Mouse (Mus musculus) lung, postnatal 0 days (tissue): ENCODE data around the gene Akr1b7. TPM values are rescaled to one million over a fixed set of nuclear protein-coding genes. Genes with fewer than 3 reads are reported as not detected.
"Not testable (repeated sequence)": the region's sequence is repeated elsewhere in the genome, so short reads cannot be mapped to it uniquely, and the experiment has no call there.

Source experiments
- ATAC-seq: fragments of 200-750 bp; cut with Nextera tagmentation; 2 replicates; pipeline ENCODE4 v1.8.0; 2017; ENCODE audit warnings: moderate library complexity
- DNase-seq: peaks from one replicate; pipeline ENCODE4 v3.0.0-alpha.2; 2016; ENCODE audit warnings: low spot score
- H3K27ac ChIP-seq: fragments of 300-500 bp; sonication (generic); 2 replicates; pipeline ENCODE4 v1.5.1; 2014; ENCODE audit warnings: antibody characterized with exemption, mild to moderate bottlenecking, low read length, mixed read lengths
- H3K27me3 ChIP-seq: fragments of 300-500 bp; sonication (generic); replicated peaks from 2 replicates; pipeline ENCODE4 v1.6.1; 2014; ENCODE audit warnings: low read length, mixed read lengths; ENCODE audit not compliant: insufficient read depth
- H3K36me3 ChIP-seq: fragments of 300-500 bp; sonication (generic); 2 replicates; pipeline ENCODE4 v1.6.1; 2014; ENCODE audit warnings: low read length, mixed read lengths; ENCODE audit not compliant: insufficient read depth
- H3K4me1 ChIP-seq: fragments of 300-500 bp; sonication (generic); 2 replicates; pipeline ENCODE4 v1.6.1; 2014; ENCODE audit warnings: antibody characterized with exemption, low read depth, low read length, mixed read lengths; ENCODE audit not compliant: insufficient read depth
- H3K4me2 ChIP-seq: fragments of 300-500 bp; sonication (generic); replicated peaks from 2 replicates; pipeline ENCODE4 v1.6.1; 2014; ENCODE audit warnings: low read depth, mild to moderate bottlenecking, low read length, moderate library complexity, mixed read lengths
- H3K4me3 ChIP-seq: fragments of 300-500 bp; sonication (generic); 2 replicates; pipeline ENCODE4 v1.5.1; 2014; ENCODE audit warnings: low read depth, low read length
- H3K9ac ChIP-seq: fragments of 300-500 bp; sonication (generic); replicated peaks from 2 replicates; pipeline ENCODE4 v1.6.1; 2014; ENCODE audit warnings: low read depth, mild to moderate bottlenecking
- H3K9me3 ChIP-seq: fragments of 300-500 bp; sonication (generic); 2 replicates; pipeline ENCODE4 v1.6.1; 2016; ENCODE audit warnings: low read length, mixed read lengths
- CTCF ChIP-seq: IDR thresholded peaks from 2 replicates; pipeline ENCODE4 v1.5.1; 2016; ENCODE audit warnings: antibody characterized with exemption, mild to moderate bottlenecking
- EP300 ChIP-seq: IDR thresholded peaks from 2 replicates; pipeline ENCODE4 v1.6.1; 2016; ENCODE audit warnings: antibody characterized with exemption, mild to moderate bottlenecking, control low read depth
- WGBS: fragments of 180-500 bp; shearing (Covaris S2); extraction: QIAGEN DNeasy Blood & Tissue Kit; methylation state at CpG from one replicate; pipeline ENCODE4 v1.1.7; 2014; 5-methylcytosine and 5-hydroxymethylcytosine counted together
- polyA plus RNA-seq: library from polyadenylated mRNA; unstranded; fragments of >200 nt; fragmentation: Nextera tagmentation; extraction: Ambion mirVana; gene quantifications from 2 replicates; pipeline ENCODE4 v1.2.1, GENCODE M21; 2015

Gene Akr1b7
- polyA plus RNA-seq, result 0.14 and 0.20 TPM in 2 replicates

DNA sequence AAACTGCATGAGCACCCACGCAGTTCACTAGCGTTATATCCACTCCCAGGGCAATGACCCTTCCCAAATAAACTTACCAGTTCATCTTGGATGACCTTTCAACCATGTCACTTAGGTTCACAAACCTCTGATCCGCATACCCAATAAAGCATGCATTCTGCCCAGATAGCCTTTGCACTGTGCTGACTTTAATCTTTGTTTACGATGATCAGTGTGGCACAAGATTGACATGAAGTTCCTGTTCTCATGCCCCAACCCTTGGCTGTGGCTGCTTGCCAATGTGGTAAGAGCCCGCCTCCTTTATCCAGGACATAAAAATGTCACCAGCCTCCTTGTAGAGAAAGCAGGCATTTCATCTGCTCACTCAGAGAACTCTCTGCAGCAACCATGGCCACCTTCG is at the start of gene Akr1b7:
TSS of gene Akr1b7 (plus strand) at position 312 of the 400 bp plus-strand sequence.
- H3K27ac ChIP-seq, result no peak within 1 kb of the TSS
- H3K9me3 ChIP-seq, result no peaks in the 10 kb centered on the region
- TF ChIP-seq EP300 (no peak), CTCF (no peak)
- WGBS, result 44% methylated on average over 6 of the region's 6 CpGs
- ATAC-seq (no peak), DNase-seq (no peak)
- H3K4me1 ChIP-seq, result no peaks in the 10 kb centered on the region
- no peak within 1 kb of the TSS for H3K9ac ChIP-seq
- no peak within 1 kb of the TSS for H3K4me2 ChIP-seq
- no peak within 1 kb of the TSS for H3K4me3 ChIP-seq
- no peaks in the 10 kb centered on the region for H3K27me3 ChIP-seq
- H3K36me3 ChIP-seq, result no peaks in the 10 kb centered on the region

DNA sequence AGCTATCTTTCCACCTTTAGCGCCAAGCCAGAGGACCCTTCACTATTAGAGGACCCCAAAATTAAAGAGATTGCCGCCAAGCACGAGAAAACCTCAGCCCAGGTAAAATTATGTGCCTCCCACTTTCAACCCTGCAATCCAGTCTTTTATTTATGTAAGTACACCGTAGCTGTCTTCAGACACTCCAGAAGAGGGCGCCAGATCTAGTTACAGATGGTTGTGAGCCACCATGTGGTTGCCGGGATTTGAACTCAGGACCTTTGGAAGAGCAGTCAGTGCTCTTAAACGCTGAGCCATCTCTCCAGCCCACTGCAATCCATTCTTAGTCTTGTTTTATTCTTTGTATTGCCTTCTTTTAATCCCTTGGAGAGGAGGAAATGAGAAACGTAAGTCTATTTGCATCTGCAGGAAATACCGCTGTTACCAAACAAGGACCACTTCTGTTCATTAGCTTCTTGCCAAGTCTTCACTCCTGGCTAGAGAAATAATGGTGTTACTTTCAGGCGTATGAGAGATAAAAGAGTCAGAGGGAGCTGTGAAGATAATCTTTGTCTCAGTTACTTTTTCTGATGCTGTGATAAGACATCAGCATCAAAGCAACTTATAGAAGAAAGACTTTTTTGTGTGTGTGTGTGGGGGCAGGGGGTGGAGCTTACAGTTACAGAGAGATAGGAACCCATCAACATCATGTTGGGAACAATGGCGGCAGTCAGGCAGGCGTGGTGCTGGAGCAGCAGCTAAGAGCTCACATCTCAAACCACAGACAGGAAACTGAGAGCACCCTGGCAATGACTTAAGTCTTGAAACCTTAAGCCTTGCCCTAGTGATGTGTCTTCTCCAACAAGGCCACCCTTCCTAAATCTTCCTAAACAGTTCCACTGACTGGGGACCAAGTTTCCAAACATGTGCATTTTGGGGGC is 47.7 kb upstream of the Akr1b7 start:
- no peak for ATAC-seq
- WGBS, result 75% methylated on average over 12 of the region's 12 CpGs
- H3K4me2 ChIP-seq, result no peak overlapping the region
- no peak overlapping the region for H3K4me3 ChIP-seq
- H3K9ac ChIP-seq, result no peak overlapping the region
- H3K27me3 ChIP-seq, result no peaks in the 10 kb centered on the region
- H3K36me3 ChIP-seq, result no peaks in the 10 kb centered on the region
- H3K27ac ChIP-seq, result no peak overlapping the region
- H3K4me1 ChIP-seq, result no peaks in the 10 kb centered on the region
- no peak for DNase-seq
- TF ChIP-seq EP300 (no peak), CTCF (peak; percentile 18; the same call in 1 of the 2 replicates)
- no peaks in the 10 kb centered on the region for H3K9me3 ChIP-seq

DNA sequence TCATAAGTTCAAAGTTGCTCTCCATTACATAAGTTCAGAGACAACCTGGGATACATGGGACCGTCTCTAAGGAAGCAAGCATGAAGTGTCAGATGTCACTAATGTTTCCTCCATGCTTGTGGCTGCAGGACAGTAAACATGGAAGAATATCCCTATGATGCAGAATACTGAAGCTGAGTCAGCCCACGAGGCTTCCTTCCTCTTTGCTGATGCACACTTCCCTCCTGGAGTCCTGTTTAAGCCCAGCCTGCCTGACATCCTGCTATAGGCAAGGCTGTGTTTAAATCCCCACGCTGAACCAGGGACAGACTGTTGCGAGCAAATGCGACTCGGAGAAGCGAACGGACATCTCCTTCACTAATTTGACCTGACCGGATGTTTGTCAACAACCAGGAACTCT is 44.1 kb upstream of the Akr1b7 start:
- ATAC-seq (no peak), DNase-seq (no peak)
- Histone ChIP-seq H3K36me3 (no peaks in the 10 kb centered on the region), H3K27ac (no peak overlapping the region), H3K4me2 (no peak overlapping the region), H3K27me3 (no peaks in the 10 kb centered on the region), H3K9me3 (no peaks in the 10 kb centered on the region), H3K4me3 (no peak overlapping the region), H3K4me1 (no peaks in the 10 kb centered on the region), H3K9ac (no peak overlapping the region)
- TF ChIP-seq EP300 (no peak), CTCF (no peak)
- whole genome bisulfite sequencing, result 59% methylated on average over 9 of the region's 9 CpGs

DNA sequence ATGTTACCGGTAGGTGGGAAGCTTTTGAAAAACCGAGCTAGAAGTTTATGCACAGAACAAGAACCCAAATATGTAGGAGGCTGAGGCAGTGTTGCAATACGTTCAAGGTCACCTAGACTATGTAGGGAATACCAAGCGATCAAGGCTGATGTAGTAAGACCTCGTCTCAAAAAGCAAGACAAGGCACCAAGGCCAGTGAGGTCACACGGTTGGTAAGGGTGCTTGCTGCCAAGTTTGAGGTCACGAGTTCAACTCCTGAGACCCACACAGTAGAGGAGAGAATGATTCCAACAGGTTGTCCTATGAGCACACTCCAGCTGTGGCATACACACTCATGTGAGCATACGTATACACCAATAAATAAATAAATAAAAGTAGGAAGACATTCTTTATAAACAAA is 42.1 kb upstream of the Akr1b7 start:
- Histone ChIP-seq H3K9ac (no peak overlapping the region), H3K9me3 (no peaks in the 10 kb centered on the region), H3K4me3 (no peak overlapping the region), H3K4me2 (no peak overlapping the region), H3K27me3 (no peaks in the 10 kb centered on the region), H3K36me3 (no peaks in the 10 kb centered on the region), H3K4me1 (no peaks in the 10 kb centered on the region), H3K27ac (no peak overlapping the region)
- 74% methylated on average over 8 of the region's 8 CpGs for WGBS
- TF ChIP-seq EP300, result no peak
- no peak for TF ChIP-seq CTCF
- no peak for ATAC-seq
- DNase-seq, result no peak

DNA sequence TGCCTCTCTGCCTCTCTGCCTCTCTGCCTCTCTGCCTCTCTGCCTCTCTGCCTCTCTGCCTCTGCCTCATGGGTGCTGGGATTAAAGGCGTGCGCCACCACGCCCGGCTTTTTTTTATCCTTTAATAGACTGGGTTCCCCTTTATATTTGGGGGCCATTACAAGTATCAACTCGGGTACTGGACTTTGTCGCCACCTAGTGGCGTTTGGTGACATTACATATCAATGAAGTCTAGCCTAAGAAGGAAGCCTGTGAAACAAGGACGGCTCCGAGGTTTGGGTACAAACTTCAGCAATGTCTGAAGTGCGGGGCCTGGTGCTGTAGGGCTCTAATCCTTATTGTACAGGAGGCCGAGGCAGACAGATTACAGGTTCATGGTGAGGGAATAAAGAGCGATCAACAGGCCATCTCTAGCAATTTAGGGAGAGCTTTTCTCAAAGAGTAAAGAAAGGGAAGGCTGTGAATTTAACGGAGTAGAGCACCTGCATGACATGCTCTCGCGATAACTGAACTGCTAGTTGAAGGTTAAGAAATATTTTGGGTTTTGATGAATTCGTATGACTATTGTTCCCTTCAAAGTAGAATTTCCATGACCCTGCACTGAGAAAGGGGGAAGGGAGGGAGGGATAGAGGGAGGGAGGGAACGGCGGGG is 40.3 kb upstream of the Akr1b7 start:
- Histone ChIP-seq H3K9me3 (no peaks in the 10 kb centered on the region), H3K4me3 (no peak overlapping the region), H3K4me1 (no peaks in the 10 kb centered on the region), H3K27me3 (no peaks in the 10 kb centered on the region), H3K36me3 (no peaks in the 10 kb centered on the region), H3K27ac (no peak overlapping the region), H3K9ac (no peak overlapping the region), H3K4me2 (0 out of 2 replicates have a peak overlapping the region, but pooled peaks have one; percentile 1)
- ATAC-seq, result peak; percentile 61
- 22% methylated on average over 18 of the region's 18 CpGs for WGBS
- TF ChIP-seq EP300, result no peak
- peak; percentile 83 for TF ChIP-seq CTCF
- DNase-seq, result peak; percentile 72

DNA sequence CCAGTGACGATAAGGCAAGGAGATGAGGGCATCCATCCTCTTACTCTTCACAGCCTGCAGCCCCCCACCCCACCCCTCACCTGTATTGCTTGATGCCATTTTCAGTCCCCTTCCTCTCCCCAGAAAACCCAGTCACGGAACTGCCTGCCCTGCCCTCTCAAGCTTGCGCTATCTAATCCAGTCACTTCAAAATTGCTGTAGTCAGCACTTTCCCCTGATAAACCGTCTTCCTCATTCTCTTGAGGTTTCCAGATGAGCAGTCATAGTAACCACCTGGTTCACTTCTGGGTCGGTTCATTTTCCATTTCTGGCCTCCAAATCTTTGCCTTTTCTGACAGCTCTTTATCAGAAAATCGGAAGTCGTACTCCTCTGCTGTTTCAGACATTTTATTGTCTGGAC is 38.3 kb upstream of the Akr1b7 start:
- 66% methylated on average over 7 of the region's 7 CpGs for WGBS
- Histone ChIP-seq H3K4me1 (no peaks in the 10 kb centered on the region), H3K36me3 (no peaks in the 10 kb centered on the region), H3K27ac (no peak overlapping the region), H3K9ac (no peak overlapping the region), H3K27me3 (no peaks in the 10 kb centered on the region), H3K4me3 (no peak overlapping the region), H3K4me2 (no peak overlapping the region), H3K9me3 (no peaks in the 10 kb centered on the region)
- DNase-seq (no peak), ATAC-seq (no peak)
- no peak for TF ChIP-seq CTCF
- no peak for TF ChIP-seq EP300

DNA sequence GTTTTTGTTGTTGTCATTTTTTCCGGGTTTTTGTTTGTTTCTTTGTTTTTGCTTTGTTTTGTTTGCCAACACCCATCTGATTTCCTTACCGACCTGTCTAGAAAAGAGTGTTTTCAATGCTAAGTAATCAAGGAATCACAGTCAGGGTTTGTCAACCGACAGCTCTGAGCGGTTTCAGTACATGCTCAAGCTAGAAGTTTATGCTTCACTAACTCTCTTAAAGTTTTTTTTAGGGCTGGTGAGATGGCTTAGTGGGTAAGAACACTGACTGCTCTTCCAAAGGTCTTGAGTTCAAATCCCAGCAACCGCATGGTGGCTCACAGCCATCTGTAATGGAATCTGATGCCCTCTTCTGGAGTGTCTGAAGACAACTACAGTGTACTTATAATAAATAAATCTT is 36.2 kb upstream of the Akr1b7 start:
- H3K36me3 ChIP-seq, H3K27me3 ChIP-seq, DNase-seq, H3K4me3 ChIP-seq, H3K9me3 ChIP-seq, ATAC-seq, H3K4me2 ChIP-seq, H3K27ac ChIP-seq, H3K4me1 ChIP-seq, H3K9ac ChIP-seq: not testable (repeated sequence)
- 67% methylated on average over 5 of the region's 5 CpGs for WGBS
